ENCODE assay signal across 26 mouse cellular contexts in genomic region chr9:35483949-35484348, GRCm38 (mm10). TPM values are rescaled to one million over a fixed set of nuclear protein-coding genes. Genes with fewer than 3 reads are reported as not detected.
"Had no signal": no experiment of that assay in that cellular context is flagged by ENCODE, and none has a peak within 500 bp of the region (broad histone marks: within the 10 kb centered on the region; RNA-seq: fewer than 3 reads in every experiment).

No protein-coding gene starts in this region.

- H3K9ac ChIP-seq: liver, embryonic 12.5 days; liver, embryonic 14.5 days; lung, embryonic 14.5 days; midbrain, embryonic 12.5 days; neural tube, embryonic 13.5 days; neural tube, embryonic 15.5 days had no signal

- ATAC-seq: liver, embryonic 12.5 days; midbrain, embryonic 16.5 days had no signal

- H3K27ac ChIP-seq: liver, embryonic 12.5 days; liver, embryonic 14.5 days; midbrain, embryonic 10.5 days; midbrain, embryonic 12.5 days; neural tube, embryonic 13.5 days; neural tube, embryonic 15.5 days had no signal

- DNase-seq: lung, adult 18-20 months; lung, embryonic 14.5 days; lung, postnatal 10 days; lung, postnatal 4 days; midbrain, embryonic 14.5 days; right cerebral cortex, postnatal 14 days; spleen, adult 18-20 months; thymus, adult 18-20 months; thymus, postnatal 25 days; thymus, postnatal 4 days had no signal

- H3K27me3 ChIP-seq: liver, embryonic 12.5 days; midbrain, embryonic 12.5 days; neural tube, embryonic 13.5 days; neural tube, embryonic 15.5 days had no signal

- H3K4me2 ChIP-seq: liver, embryonic 12.5 days; lung, embryonic 14.5 days; midbrain, embryonic 12.5 days; neural tube, embryonic 13.5 days; neural tube, embryonic 15.5 days had no signal

- H3K36me3 ChIP-seq: liver, embryonic 12.5 days had no signal

- H3K4me3 ChIP-seq: liver, embryonic 12.5 days; midbrain, embryonic 10.5 days; midbrain, embryonic 12.5 days; myocyte; neural tube, embryonic 13.5 days; neural tube, embryonic 15.5 days had no signal

- H3K9me3 ChIP-seq: liver, embryonic 12.5 days; midbrain, embryonic 10.5 days; midbrain, embryonic 12.5 days; neural tube, embryonic 13.5 days; neural tube, embryonic 15.5 days had no signal

- H3K4me1 ChIP-seq: midbrain, embryonic 10.5 days; midbrain, embryonic 12.5 days; neural tube, embryonic 15.5 days had no signal

RNA-seq across cellular contexts. Expression of gene Gm1113, which starts 34.1 kb away (rescaled TPM):
- total RNA-seq: megakaryocyte, adult 5-6 weeks; megakaryocyte-erythroid progenitor cell, adult 5-6 weeks had no signal
- polyA plus RNA-seq: liver, embryonic 12.5 days; liver, embryonic 14.5 days; liver, embryonic 16.5 days; lung, embryonic 14.5 days; lung, embryonic 16.5 days; midbrain, embryonic 10.5 days; midbrain, embryonic 12.5 days; midbrain, embryonic 14.5 days; midbrain, embryonic 16.5 days; myocyte; neural tube, embryonic 11.5 days; neural tube, embryonic 13.5 days; neural tube, embryonic 15.5 days; stomach, embryonic 14.5 days; stomach, embryonic 16.5 days; urinary bladder, adult 2 months had no signal
